Mouse (Mus musculus): ENCODE results near the gene Lrrc74a. TPM values are rescaled to one million over a fixed set of nuclear protein-coding genes. Genes with fewer than 3 reads are reported as not detected.

Gene Lrrc74a
- polyA plus RNA-seq, 1 experiment from 2014 or later, result not detected

GRCm38 (mm10) chr12:86799786-86800185 is 65.6 kb downstream of the Lrrc74a start:
- no peaks in the 10 kb centered on the region for H3K27me3 ChIP-seq (ENCODE audit: control insufficient read depth, insufficient read depth, low read length)
- H3K36me3 ChIP-seq (replicated peaks; ENCODE audit: control insufficient read depth, insufficient read depth), result no peaks in the 10 kb centered on the region
- DNase-seq (ENCODE audit: low spot score) (no peak), ATAC-seq (ENCODE audit: low FRiP score) (no peak)
- WGBS, result 85% methylated on average over 7 of the region's 7 CpGs
- no peak overlapping the region for H3K4me2 ChIP-seq (replicated peaks)
- H3K4me3 ChIP-seq (replicated peaks; ENCODE audit: low read length), result no peak overlapping the region
- no peak overlapping the region; the same call in 1 of the 2 replicates for H3K9ac ChIP-seq
- peak overlapping the region; percentile 98 for H3K27ac ChIP-seq
- no peaks in the 10 kb centered on the region for H3K9me3 ChIP-seq (ENCODE audit: control insufficient read depth, low read length)
- peaks cover 67% of the 10 kb centered on the region for H3K4me1 ChIP-seq (replicated peaks; ENCODE audit: control insufficient read depth, insufficient read depth, low read length)

DNA sequence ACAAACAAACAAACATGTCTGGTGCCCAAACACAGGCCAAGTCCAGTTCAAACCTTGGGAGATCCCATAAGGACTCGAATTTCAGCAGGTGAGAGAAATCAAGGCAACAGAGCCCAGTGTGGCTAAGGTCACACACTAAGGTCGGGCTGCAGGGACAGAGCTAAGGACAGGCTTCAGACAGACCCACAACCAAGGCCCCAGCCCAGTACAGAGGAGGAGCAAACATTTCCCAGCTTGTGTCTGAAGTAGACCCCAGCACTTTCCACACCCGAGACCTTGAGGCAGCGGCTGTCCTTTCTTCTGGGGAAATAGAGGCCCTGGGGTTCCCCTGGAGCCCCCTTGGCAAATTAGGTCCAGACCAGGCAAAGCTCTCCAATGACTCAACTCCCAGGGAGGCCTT is 66.2 kb downstream of the Lrrc74a start:
- ATAC-seq (ENCODE audit: low FRiP score), result no peak
- H3K9me3 ChIP-seq (ENCODE audit: control insufficient read depth, low read length), result no peaks in the 10 kb centered on the region
- peaks cover 73% of the 10 kb centered on the region for H3K4me1 ChIP-seq (replicated peaks; ENCODE audit: control insufficient read depth, insufficient read depth, low read length)
- 29% methylated on average over 4 of the region's 4 CpGs for WGBS
- peak overlapping the region; percentile 41; the same call in 1 of the 2 replicates for H3K4me2 ChIP-seq (replicated peaks)
- H3K27me3 ChIP-seq (ENCODE audit: control insufficient read depth, insufficient read depth, low read length), result no peaks in the 10 kb centered on the region
- no peak overlapping the region for H3K4me3 ChIP-seq (replicated peaks; ENCODE audit: low read length)
- DNase-seq (ENCODE audit: low spot score), result no peak
- peak overlapping the region; percentile 98 for H3K27ac ChIP-seq
- H3K9ac ChIP-seq, result peak overlapping the region; percentile 49
- H3K36me3 ChIP-seq (replicated peaks; ENCODE audit: control insufficient read depth, insufficient read depth), result no peaks in the 10 kb centered on the region

GRCm38 (mm10) chr12:86800765-86801147 is 66.6 kb downstream of the Lrrc74a start:
- Histone ChIP-seq H3K27me3 (ENCODE audit: control insufficient read depth, insufficient read depth, low read length) (no peaks in the 10 kb centered on the region), H3K36me3 (replicated peaks; ENCODE audit: control insufficient read depth, insufficient read depth) (no peaks in the 10 kb centered on the region), H3K4me3 (replicated peaks; ENCODE audit: low read length) (no peak overlapping the region), H3K4me2 (replicated peaks) (peak overlapping the region; percentile 41), H3K27ac (peak overlapping the region; percentile 98), H3K4me1 (replicated peaks; ENCODE audit: control insufficient read depth, insufficient read depth, low read length) (peaks cover 77% of the 10 kb centered on the region), H3K9ac (peak overlapping the region; percentile 49), H3K9me3 (ENCODE audit: control insufficient read depth, low read length) (no peaks in the 10 kb centered on the region)
- under 1% methylated on average over 7 of the region's 7 CpGs for WGBS
- DNase-seq (ENCODE audit: low spot score), result no peak
- ATAC-seq (ENCODE audit: low FRiP score), result peak; percentile 9; the same call in 1 of the 2 replicates

DNA sequence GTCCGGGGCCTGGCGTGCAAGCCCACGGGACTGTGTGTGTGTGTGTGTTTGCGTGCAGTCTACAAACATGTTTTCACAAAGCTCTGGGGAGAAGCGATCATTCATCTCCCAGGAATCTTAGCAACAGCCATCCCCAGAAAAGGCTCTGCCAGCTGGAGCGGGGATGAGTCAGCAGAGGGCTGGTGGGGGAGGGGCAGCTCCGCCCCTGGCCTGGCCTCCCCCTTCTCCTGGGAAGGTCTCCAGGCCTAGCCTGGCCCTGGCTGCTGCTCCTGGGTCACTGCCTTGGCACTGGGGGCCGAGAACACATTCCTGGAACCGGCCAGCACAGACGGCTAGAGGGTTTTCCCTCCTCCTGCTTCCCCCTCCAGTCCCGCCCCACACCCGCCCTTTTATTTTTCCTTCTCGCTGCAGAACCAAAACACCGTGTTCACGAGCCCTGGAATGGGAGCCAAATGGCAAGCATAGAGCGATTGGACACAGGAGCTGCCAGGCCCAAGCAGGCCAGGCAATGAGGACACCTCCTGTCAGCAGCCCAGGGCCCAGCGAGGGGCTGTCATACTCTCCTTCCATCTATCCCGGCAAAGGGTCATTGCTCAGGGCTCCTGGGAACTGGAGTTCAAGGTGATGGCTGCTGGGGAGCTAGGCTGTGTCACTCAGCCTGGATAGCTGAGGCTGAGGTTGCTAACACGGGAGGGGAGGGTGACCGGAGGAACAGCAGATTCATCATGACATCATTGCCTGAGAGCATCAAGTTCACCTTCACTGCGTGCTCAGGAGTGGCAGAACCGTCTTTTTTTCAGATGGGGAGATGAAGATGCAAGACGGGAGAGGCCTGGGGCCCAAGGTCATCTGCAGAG is 67.2 kb downstream of the Lrrc74a start:
- Histone ChIP-seq H3K4me1 (replicated peaks; ENCODE audit: control insufficient read depth, insufficient read depth, low read length) (peaks cover 79% of the 10 kb centered on the region), H3K9ac (peak overlapping the region; percentile 49), H3K27ac (peak overlapping the region; percentile 98), H3K9me3 (ENCODE audit: control insufficient read depth, low read length) (no peaks in the 10 kb centered on the region), H3K4me2 (replicated peaks) (peak overlapping the region; percentile 41), H3K36me3 (replicated peaks; ENCODE audit: control insufficient read depth, insufficient read depth) (no peaks in the 10 kb centered on the region), H3K4me3 (replicated peaks; ENCODE audit: low read length) (no peak overlapping the region), H3K27me3 (ENCODE audit: control insufficient read depth, insufficient read depth, low read length) (no peaks in the 10 kb centered on the region)
- peak; percentile 82 for DNase-seq (ENCODE audit: low spot score)
- ATAC-seq (ENCODE audit: low FRiP score), result peak; percentile 73
- WGBS, result under 1% methylated on average over 23 of the region's 23 CpGs

GRCm38 (mm10) chr12:86802005-86802671 is 68.0 kb downstream of the Lrrc74a start:
- Histone ChIP-seq H3K4me2 (replicated peaks) (peak overlapping the region; percentile 41), H3K9me3 (ENCODE audit: control insufficient read depth, low read length) (no peaks in the 10 kb centered on the region), H3K27me3 (ENCODE audit: control insufficient read depth, insufficient read depth, low read length) (no peaks in the 10 kb centered on the region), H3K36me3 (replicated peaks; ENCODE audit: control insufficient read depth, insufficient read depth) (no peaks in the 10 kb centered on the region), H3K27ac (peak overlapping the region; percentile 98), H3K9ac (peak overlapping the region; percentile 49), H3K4me1 (replicated peaks; ENCODE audit: control insufficient read depth, insufficient read depth, low read length) (peaks cover 86% of the 10 kb centered on the region), H3K4me3 (replicated peaks; ENCODE audit: low read length) (no peak overlapping the region)
- peak; percentile 35 for ATAC-seq (ENCODE audit: low FRiP score)
- DNase-seq (ENCODE audit: low spot score), result peak; percentile 75
- WGBS, result 2% methylated on average over 17 of the region's 17 CpGs

- Histone ChIP-seq H3K36me3 (replicated peaks; ENCODE audit: control insufficient read depth, insufficient read depth) (no peaks in the 10 kb centered on the region), H3K27me3 (ENCODE audit: control insufficient read depth, insufficient read depth, low read length) (no peaks in the 10 kb centered on the region), H3K9ac (no peak overlapping the region), H3K9me3 (ENCODE audit: control insufficient read depth, low read length) (no peaks in the 10 kb centered on the region), H3K27ac (peak overlapping the region; percentile 98), H3K4me3 (replicated peaks; ENCODE audit: low read length) (no peak overlapping the region), H3K4me1 (replicated peaks; ENCODE audit: control insufficient read depth, insufficient read depth, low read length) (peaks cover 92% of the 10 kb centered on the region), H3K4me2 (replicated peaks) (no peak overlapping the region; the same call in 1 of the 2 replicates)
- no peak for ATAC-seq (ENCODE audit: low FRiP score)
- WGBS, result 49% methylated on average over 3 of the region's 3 CpGs
- no peak for DNase-seq (ENCODE audit: low spot score)
Measured at GRCm38 (mm10) chr12:86802899-86803298, 68.7 kb downstream of the Lrrc74a start.

- ATAC-seq (ENCODE audit: low FRiP score) (no peak), DNase-seq (ENCODE audit: low spot score) (no peak)
- Histone ChIP-seq H3K9me3 (ENCODE audit: control insufficient read depth, low read length) (no peaks in the 10 kb centered on the region), H3K27ac (peak overlapping the region; percentile 98), H3K36me3 (replicated peaks; ENCODE audit: control insufficient read depth, insufficient read depth) (no peaks in the 10 kb centered on the region), H3K9ac (0 out of 2 replicates have a peak overlapping the region, but pooled peaks have one; percentile 32), H3K4me2 (replicated peaks) (no peak overlapping the region), H3K4me3 (replicated peaks; ENCODE audit: low read length) (no peak overlapping the region), H3K27me3 (ENCODE audit: control insufficient read depth, insufficient read depth, low read length) (no peaks in the 10 kb centered on the region), H3K4me1 (replicated peaks; ENCODE audit: control insufficient read depth, insufficient read depth, low read length) (peaks cover 98% of the 10 kb centered on the region)
- WGBS, result 43% methylated on average over 6 of the region's 6 CpGs
Measured at GRCm38 (mm10) chr12:86803651-86804307, 69.6 kb downstream of the Lrrc74a start.

- Histone ChIP-seq H3K4me2 (replicated peaks) (no peak overlapping the region), H3K4me3 (replicated peaks; ENCODE audit: low read length) (no peak overlapping the region), H3K4me1 (replicated peaks; ENCODE audit: control insufficient read depth, insufficient read depth, low read length) (peaks cover 98% of the 10 kb centered on the region), H3K9ac (0 out of 2 replicates have a peak overlapping the region, but pooled peaks have one; percentile 32), H3K9me3 (ENCODE audit: control insufficient read depth, low read length) (no peaks in the 10 kb centered on the region), H3K27ac (peak overlapping the region; percentile 98), H3K36me3 (replicated peaks; ENCODE audit: control insufficient read depth, insufficient read depth) (no peaks in the 10 kb centered on the region), H3K27me3 (ENCODE audit: control insufficient read depth, insufficient read depth, low read length) (no peaks in the 10 kb centered on the region)
- ATAC-seq (ENCODE audit: low FRiP score) (no peak), DNase-seq (ENCODE audit: low spot score) (no peak)
- WGBS, result 22% methylated on average over 4 of the region's 4 CpGs
Measured at GRCm38 (mm10) chr12:86804308-86804700, 70.1 kb downstream of the Lrrc74a start.

DNA sequence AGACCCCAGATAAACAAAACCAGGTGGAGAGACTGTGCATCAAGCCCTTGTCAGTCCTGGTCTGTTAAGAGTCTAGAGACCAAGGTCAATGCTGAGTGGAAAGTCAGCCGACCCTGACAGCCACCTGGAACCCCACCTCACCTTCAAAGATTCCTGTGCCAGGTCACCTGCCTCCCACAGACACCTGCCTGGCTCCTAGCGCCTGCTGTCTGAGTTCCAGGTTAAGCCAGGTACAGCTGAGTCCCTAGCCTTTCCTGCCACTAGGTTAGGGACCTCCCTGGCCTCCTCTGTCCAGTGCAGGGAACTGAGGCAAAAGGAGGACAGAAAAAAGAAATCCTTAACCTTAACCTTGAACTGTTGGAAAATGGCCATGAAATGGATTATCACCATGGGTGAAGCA is 70.7 kb downstream of the Lrrc74a start:
- no peaks in the 10 kb centered on the region for H3K27me3 ChIP-seq (ENCODE audit: control insufficient read depth, insufficient read depth, low read length)
- no peaks in the 10 kb centered on the region for H3K36me3 ChIP-seq (replicated peaks; ENCODE audit: control insufficient read depth, insufficient read depth)
- no peak for DNase-seq (ENCODE audit: low spot score)
- no peaks in the 10 kb centered on the region for H3K9me3 ChIP-seq (ENCODE audit: control insufficient read depth, low read length)
- no peak for ATAC-seq (ENCODE audit: low FRiP score)
- H3K4me1 ChIP-seq (replicated peaks; ENCODE audit: control insufficient read depth, insufficient read depth, low read length), result peaks cover 97% of the 10 kb centered on the region
- H3K4me3 ChIP-seq (replicated peaks; ENCODE audit: low read length), result no peak overlapping the region
- no peak overlapping the region for H3K4me2 ChIP-seq (replicated peaks)
- no peak overlapping the region for H3K9ac ChIP-seq
- peak overlapping the region; percentile 98 for H3K27ac ChIP-seq
- WGBS, result 77% methylated on average over 2 of the region's 2 CpGs

Measured in hindbrain, embryonic 14.5 days (tissue).